Mouse (Mus musculus) myocyte (in vitro differentiated cells): ENCODE data around the gene Arid1b. TPM values are rescaled to one million over a fixed set of nuclear protein-coding genes. Genes with fewer than 3 reads are reported as not detected.

ENCODE experiments used
- H3K27me3 ChIP-seq: one replicate; pipeline ENCODE4 v1.6.1; 2011; ENCODE audit not compliant: control insufficient read depth, insufficient read depth, insufficient read length
- H3K36me3 ChIP-seq: one replicate; pipeline ENCODE4 v1.6.1; 2011; ENCODE audit not compliant: control insufficient read depth, insufficient read depth
- H3K4me2 ChIP-seq: one replicate; pipeline ENCODE4 v1.6.1; 2011; ENCODE audit warnings: low read depth, control low read depth
- H3K4me3 ChIP-seq: one replicate; pipeline ENCODE4 v1.5.1; 2011; ENCODE audit warnings: mild to moderate bottlenecking, control low read depth, moderate library complexity
- H3K79me2 ChIP-seq: one replicate; pipeline ENCODE4 v1.6.1; 2011; ENCODE audit not compliant: control insufficient read depth, insufficient read depth
- H3ac ChIP-seq: one replicate; pipeline ENCODE4 v1.6.1; 2011; ENCODE audit not compliant: control insufficient read depth, insufficient read length
- CEBPB ChIP-seq: IDR thresholded peaks from 2 replicates; pipeline ENCODE4 v1.6.1; 2011; ENCODE audit warnings: mild to moderate bottlenecking, moderate library complexity; ENCODE audit not compliant: poor library complexity, insufficient read depth, severe bottlenecking
- E2F4 ChIP-seq: IDR thresholded peaks from one replicate; pipeline ENCODE4 v1.6.1; 2011; ENCODE audit warnings: mild to moderate bottlenecking, control low read depth, moderate library complexity; ENCODE audit not compliant: insufficient read depth
- MAX ChIP-seq: IDR thresholded peaks from one replicate; pipeline ENCODE4 v1.6.1; 2011; ENCODE audit warnings: low read depth, mild to moderate bottlenecking, control low read depth
- MYOD1 ChIP-seq, 3 experiments: IDR thresholded peaks; one replicate each; pipeline ENCODE4 v1.6.1; 2011; ENCODE audit warnings: control low read depth in 2 of 3, low read depth in 2 of 3, mild to moderate bottlenecking in 2 of 3, moderate library complexity in 1 of 3; ENCODE audit not compliant: insufficient read length in 2 of 3, control insufficient read depth in 1 of 3
- MYOG ChIP-seq, 3 experiments: IDR thresholded peaks; one replicate each; pipeline ENCODE4 v1.6.1; 2011; ENCODE audit warnings: control low read depth in 2 of 3, low read depth in 2 of 3, mild to moderate bottlenecking in 2 of 3; ENCODE audit not compliant: insufficient read length in 2 of 3, control insufficient read depth in 1 of 3, insufficient read depth in 1 of 3
- POLR2A ChIP-seq: IDR thresholded peaks from one replicate; pipeline ENCODE4 v1.6.1; 2011; ENCODE audit warnings: low read depth, mild to moderate bottlenecking, control low read depth, moderate library complexity; ENCODE audit not compliant: insufficient read length
- POLR2AphosphoS2 ChIP-seq: IDR thresholded peaks from one replicate; pipeline ENCODE4 v1.6.1; 2011; ENCODE audit warnings: low read depth, control low read depth; ENCODE audit not compliant: insufficient read length
- REST ChIP-seq: IDR thresholded peaks from one replicate; pipeline ENCODE4 v1.6.1; 2011; ENCODE audit warnings: mild to moderate bottlenecking, control low read depth, moderate library complexity; ENCODE audit not compliant: insufficient read depth, insufficient read length
- SRF ChIP-seq: IDR thresholded peaks from one replicate; pipeline ENCODE4 v1.6.1; 2011; ENCODE audit warnings: low read depth; ENCODE audit not compliant: control insufficient read depth, insufficient read length
- TCF12 ChIP-seq: IDR thresholded peaks from one replicate; pipeline ENCODE4 v1.6.1; 2011; ENCODE audit warnings: mild to moderate bottlenecking, control low read depth; ENCODE audit not compliant: poor library complexity, insufficient read depth, severe bottlenecking
- TCF3 ChIP-seq: IDR thresholded peaks from one replicate; pipeline ENCODE4 v1.6.1; 2011; ENCODE audit warnings: low read depth, control low read depth; ENCODE audit not compliant: insufficient read length
- USF1 ChIP-seq: IDR thresholded peaks from one replicate; pipeline ENCODE4 v1.6.1; 2011; ENCODE audit warnings: low read depth, mild to moderate bottlenecking, control low read depth, moderate library complexity
- polyA plus RNA-seq: library from polyadenylated mRNA; unstranded; fragments of >200 nt; fragmentation: generic; extraction: Trizol; gene quantifications from one replicate; pipeline ENCODE4 v1.2.1, GENCODE M21; 2012; ENCODE audit warnings: missing spikeins

The Arid1b gene
- polyA plus RNA-seq, 1 experiment = 10.9 TPM

DNA sequence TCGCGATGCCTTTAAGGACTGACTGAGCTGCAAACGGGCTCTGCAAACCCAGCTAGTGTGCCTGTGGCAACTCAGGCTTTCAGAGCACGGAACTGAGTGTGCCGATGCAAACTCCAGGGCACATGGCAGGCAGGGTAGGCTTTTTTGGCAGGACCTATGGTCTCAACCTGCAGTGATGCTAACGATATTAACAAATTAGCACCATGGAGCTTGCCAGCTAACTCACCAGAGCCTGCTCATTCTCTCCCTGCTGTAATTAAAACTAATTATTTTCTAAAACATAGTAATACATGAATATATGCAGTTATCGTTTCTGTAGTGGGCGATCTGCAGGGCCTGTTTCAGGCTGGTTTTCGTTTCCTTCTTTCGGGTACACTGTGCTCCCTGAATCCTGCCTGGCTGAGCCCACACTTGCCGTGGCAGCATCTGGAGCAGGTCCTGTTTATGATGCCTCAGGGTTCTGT, 316.3 kb downstream of the Arid1b start:
- H3K36me3 ChIP-seq = peaks cover 10% of the 10 kb centered on the region
- no peak for TF ChIP-seq TCF12
- TF ChIP-seq MAX = no peak
- no peak for TF ChIP-seq MYOD1 (IDR thresholded peaks at IDR 0.05; ENCODE audit: control insufficient read depth in 1 of 3, insufficient read length in 2 of 3, low read depth in 2 of 3)
- no peak for TF ChIP-seq USF1
- no peak for TF ChIP-seq POLR2A
- TF ChIP-seq TCF3 = no peak
- TF ChIP-seq MYOG (IDR thresholded peaks at IDR 0.05; ENCODE audit: control insufficient read depth in 1 of 3, insufficient read depth in 1 of 3, insufficient read length in 2 of 3, low read depth in 2 of 3) = no peak
- TF ChIP-seq REST = no peak
- no peak overlapping the region for H3ac ChIP-seq
- H3K79me2 ChIP-seq = no peaks in the 10 kb centered on the region
- no peak overlapping the region for H3K4me2 ChIP-seq
- H3K27me3 ChIP-seq = no peaks in the 10 kb centered on the region
- no peak overlapping the region for H3K4me3 ChIP-seq

DNA sequence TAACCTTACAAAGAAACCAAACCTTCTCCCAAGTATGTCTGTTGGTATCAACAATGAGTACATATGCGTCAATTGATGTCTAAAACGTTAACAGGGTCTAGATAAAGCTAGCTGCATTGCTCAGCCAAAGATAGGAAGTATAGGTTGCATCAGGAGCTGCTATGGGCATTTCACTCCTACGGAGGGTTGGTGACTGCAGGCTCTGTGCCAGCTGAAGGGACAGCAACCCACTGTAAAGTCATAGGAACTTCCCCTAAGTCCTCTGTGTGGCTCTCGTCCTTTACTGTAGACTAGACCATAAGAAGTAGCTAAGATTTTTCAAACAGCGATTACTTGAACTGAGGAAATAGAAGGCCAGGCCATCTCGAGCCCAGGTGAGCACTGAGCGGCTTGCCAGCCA, 316.9 kb downstream of the Arid1b start:
- Histone ChIP-seq H3K4me3 (no peak overlapping the region), H3K79me2 (no peaks in the 10 kb centered on the region), H3ac (no peak overlapping the region), H3K36me3 (peaks cover 4% of the 10 kb centered on the region), H3K27me3 (no peaks in the 10 kb centered on the region), H3K4me2 (no peak overlapping the region)
- TF ChIP-seq TCF12 = no peak
- no peak for TF ChIP-seq E2F4
- no peak for TF ChIP-seq CEBPB
- TF ChIP-seq TCF3 = no peak
- TF ChIP-seq SRF = no peak
- TF ChIP-seq POLR2AphosphoS2 = no peak
- TF ChIP-seq USF1 = no peak
- TF ChIP-seq MAX = no peak

DNA sequence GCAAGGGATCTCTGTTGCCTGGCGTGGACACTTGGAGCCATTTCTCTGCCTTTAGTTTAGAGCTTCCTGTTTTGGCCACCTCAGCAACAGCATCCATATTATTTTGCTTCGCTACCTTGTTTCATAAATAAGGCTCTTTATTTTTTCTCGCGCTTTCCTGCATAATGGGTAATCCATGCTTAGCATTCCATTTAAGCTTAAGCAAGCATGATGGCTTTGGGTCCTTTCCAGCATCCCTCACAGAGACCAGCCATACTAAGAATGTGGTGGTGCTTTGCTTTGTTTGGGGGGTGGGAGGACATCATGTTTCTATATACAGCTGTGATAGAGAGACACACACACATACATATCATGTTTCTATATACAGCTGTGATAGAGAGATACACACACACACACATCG, 318.2 kb downstream of the Arid1b start:
- TF ChIP-seq MYOD1 (IDR thresholded peaks at IDR 0.05; ENCODE audit: control insufficient read depth in 1 of 3, insufficient read length in 2 of 3, low read depth in 2 of 3) (no peak), USF1 (no peak), TCF3 (no peak)
- H3K27me3 ChIP-seq = no peaks in the 10 kb centered on the region
- no peak overlapping the region for H3K4me3 ChIP-seq
- H3K36me3 ChIP-seq = peaks cover 4% of the 10 kb centered on the region
- no peak overlapping the region for H3K4me2 ChIP-seq
- no peaks in the 10 kb centered on the region for H3K79me2 ChIP-seq
- no peak overlapping the region for H3ac ChIP-seq

DNA sequence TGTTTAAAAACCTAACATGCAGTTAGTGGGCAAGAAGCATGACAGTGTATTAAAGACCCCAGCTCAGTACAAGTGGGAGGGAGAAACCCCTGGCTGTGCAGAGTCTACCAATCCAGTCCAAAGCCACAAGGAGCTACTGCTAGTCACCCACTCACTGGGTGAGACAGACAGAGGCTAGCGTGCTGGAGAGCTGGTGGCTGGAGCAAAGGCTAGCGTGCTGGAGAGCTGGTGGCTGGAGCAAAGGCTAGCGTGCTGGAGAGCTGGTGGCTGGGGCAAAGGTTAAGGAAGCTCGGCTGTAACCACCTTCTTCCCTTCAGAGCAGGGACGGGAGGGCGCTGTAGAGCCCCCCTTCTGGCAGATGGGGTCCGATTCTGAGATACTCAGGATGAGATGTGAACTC, 320.6 kb downstream of the Arid1b start:
- H3K79me2 ChIP-seq = no peaks in the 10 kb centered on the region
- TF ChIP-seq MAX = no peak
- TF ChIP-seq SRF = no peak
- TF ChIP-seq MYOG (IDR thresholded peaks at IDR 0.05; ENCODE audit: control insufficient read depth in 1 of 3, insufficient read depth in 1 of 3, insufficient read length in 2 of 3, low read depth in 2 of 3) = no peak
- TF ChIP-seq MYOD1 (IDR thresholded peaks at IDR 0.05; ENCODE audit: control insufficient read depth in 1 of 3, insufficient read length in 2 of 3, low read depth in 2 of 3) = no peak
- TF ChIP-seq POLR2A = no peak
- no peak for TF ChIP-seq POLR2AphosphoS2
- no peak for TF ChIP-seq E2F4
- TF ChIP-seq TCF3 = no peak
- TF ChIP-seq TCF12 = no peak
- TF ChIP-seq USF1 = no peak
- TF ChIP-seq REST = no peak
- no peak for TF ChIP-seq CEBPB
- H3K27me3 ChIP-seq = no peaks in the 10 kb centered on the region
- no peak overlapping the region for H3K4me2 ChIP-seq
- H3ac ChIP-seq = no peak overlapping the region
- no peak overlapping the region for H3K4me3 ChIP-seq
- peaks cover 8% of the 10 kb centered on the region for H3K36me3 ChIP-seq

DNA sequence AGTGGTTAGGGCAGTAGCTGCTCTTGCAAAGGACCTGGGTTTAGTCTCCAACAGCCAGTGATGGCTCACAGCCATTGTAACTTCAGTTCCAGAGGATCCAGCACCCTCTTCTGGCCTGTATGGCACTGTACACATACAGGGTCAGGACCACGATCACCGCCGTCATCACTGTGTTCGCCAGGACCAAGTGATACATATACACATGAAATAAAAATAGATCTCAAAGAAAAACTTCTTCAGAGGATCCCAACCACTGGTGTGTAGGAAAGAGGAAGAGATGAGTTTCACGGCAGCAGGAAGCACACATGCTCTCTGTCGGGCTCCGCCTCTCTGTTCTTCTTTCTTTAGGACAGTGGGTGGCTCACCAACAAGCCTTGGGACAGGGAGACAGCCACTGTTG, 322.4 kb downstream of the Arid1b start:
- TF ChIP-seq CEBPB = no peak
- no peak for TF ChIP-seq TCF12
- TF ChIP-seq MYOD1 (IDR thresholded peaks at IDR 0.05; ENCODE audit: control insufficient read depth in 1 of 3, insufficient read length in 2 of 3, low read depth in 2 of 3) = no peak
- TF ChIP-seq MYOG (IDR thresholded peaks at IDR 0.05; ENCODE audit: control insufficient read depth in 1 of 3, insufficient read depth in 1 of 3, insufficient read length in 2 of 3, low read depth in 2 of 3) = no peak
- no peak for TF ChIP-seq MAX
- no peak for TF ChIP-seq E2F4
- no peak for TF ChIP-seq POLR2AphosphoS2
- TF ChIP-seq REST = no peak
- TF ChIP-seq TCF3 = no peak
- TF ChIP-seq POLR2A = no peak
- TF ChIP-seq USF1 = no peak
- TF ChIP-seq SRF = no peak

More for the DNA sequence above, 322.4 kb downstream of the Arid1b start:
- no peaks in the 10 kb centered on the region for H3K27me3 ChIP-seq
- no peak overlapping the region for H3K4me2 ChIP-seq
- H3K4me3 ChIP-seq = no peak overlapping the region
- no peak overlapping the region for H3ac ChIP-seq
- H3K36me3 ChIP-seq = peaks cover 8% of the 10 kb centered on the region
- H3K79me2 ChIP-seq = no peaks in the 10 kb centered on the region
